Mouse (Mus musculus): ENCODE measurements around the gene Cdc42se1.

- TF ChIP-seq USF1 (IDR thresholded peaks at IDR 0.05; ENCODE audit: low read depth, low read length) (no peak), NRF1 (IDR thresholded peaks at IDR 0.05; ENCODE audit: low read depth, low read length) (no peak), MAFK (IDR thresholded peaks at IDR 0.05; ENCODE audit: insufficient replicate concordance, low read length) (no peak), ELF1 (IDR thresholded peaks at IDR 0.05; ENCODE audit: low read depth, low read length) (no peak), JUN (IDR thresholded peaks at IDR 0.05; ENCODE audit: insufficient read depth, low read depth, low read length) (no peak), GABPA (IDR thresholded peaks at IDR 0.05; ENCODE audit: insufficient replicate concordance, low read depth, low read length) (no peak)
Measured at GRCm38 (mm10) chr3:95203880-95204279, 24.7 kb upstream of the Cdc42se1 start.
